Mouse (Mus musculus): ENCODE measurements around the gene Unc80.
"Not testable (repeated sequence)": the region's sequence is repeated elsewhere in the genome, so short reads cannot be mapped to it uniquely, and the experiment has no call there.

The Unc80 gene

DNA sequence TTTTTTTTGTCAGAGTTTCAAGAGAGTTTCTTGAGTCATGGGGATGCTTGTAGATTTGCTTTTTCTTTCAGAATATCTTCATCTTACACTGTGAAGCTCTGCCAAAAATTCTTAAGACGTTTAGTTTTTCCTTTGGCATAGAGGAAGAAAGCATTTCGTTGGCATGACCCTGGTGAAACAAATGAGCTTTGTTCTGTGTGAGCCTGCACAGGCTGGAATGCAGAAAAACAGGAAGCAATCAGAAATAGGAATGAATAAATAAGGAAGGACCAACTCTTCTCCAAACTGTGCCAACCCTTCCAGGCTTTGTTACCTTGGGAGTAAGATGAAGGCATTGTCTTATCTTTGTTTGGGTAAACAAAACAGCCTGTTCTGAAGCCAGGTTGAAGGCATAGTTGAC, 149.0 kb downstream of the Unc80 start:
- DNase-seq (ENCODE audit: low read depth, low spot score): no peak

DNA sequence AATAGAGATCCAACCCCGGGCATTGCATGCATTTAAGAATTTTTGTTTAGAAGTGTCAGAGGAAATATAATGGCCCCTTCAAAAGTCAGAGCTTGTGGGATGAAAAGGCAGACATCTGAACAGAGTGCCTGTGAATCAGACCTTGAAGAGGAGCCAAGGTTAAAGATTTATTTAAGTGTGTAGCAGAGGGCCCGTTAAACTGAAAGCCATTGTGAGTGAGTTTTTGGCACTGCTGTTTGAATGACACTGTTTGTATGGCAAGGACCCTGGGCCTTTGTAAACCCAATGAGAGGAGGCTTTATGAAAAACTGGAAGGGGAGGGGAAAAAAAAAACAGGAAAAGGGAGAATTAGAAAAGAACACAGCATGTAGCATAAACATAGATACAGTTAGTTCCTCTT, 170.0 kb downstream of the Unc80 start:
- no peak for DNase-seq (ENCODE audit: low read depth, low spot score)

DNA sequence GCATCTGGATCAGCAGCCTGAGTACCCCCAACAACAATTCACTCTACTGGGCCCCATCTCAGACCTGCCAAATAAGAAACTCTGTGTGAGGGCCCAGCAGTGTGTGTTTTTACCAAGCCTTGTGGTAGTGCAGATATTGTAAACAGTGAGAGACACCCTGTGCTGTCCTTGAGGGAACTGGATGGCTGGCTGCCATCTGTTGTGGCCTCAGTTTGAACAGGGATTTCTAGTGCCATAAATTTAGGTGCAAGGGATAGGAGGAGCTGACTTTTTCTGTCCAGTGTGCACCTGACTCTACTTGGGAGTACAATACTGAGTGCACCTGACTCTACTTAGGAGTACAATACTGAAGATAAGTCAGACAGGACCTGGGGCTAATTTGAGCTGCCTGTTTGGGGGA, 178.7 kb downstream of the Unc80 start:
- DNase-seq (ENCODE audit: low read depth, low spot score): no peak

DNA sequence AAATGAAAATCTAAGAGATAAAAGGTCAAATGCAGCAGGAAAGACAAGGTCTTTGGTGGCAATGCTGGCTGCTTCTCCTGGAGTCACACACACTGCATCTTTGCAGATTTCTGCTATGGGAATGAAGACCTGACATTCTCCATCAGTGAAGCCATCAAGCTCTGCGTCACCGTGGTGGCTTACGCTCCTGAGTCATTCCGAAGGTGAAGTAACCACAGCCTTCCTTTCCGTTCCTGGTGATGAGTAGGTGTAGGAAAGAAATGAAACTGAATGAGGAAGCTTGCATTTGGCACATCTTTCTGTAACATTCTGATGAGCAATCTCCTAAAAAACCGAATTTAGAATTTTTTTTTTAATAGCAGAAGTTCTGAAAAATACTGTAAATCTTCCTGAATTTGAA, 181.4 kb downstream of the Unc80 start:
- DNase-seq (ENCODE audit: low read depth, low spot score): peak; percentile 78

DNA sequence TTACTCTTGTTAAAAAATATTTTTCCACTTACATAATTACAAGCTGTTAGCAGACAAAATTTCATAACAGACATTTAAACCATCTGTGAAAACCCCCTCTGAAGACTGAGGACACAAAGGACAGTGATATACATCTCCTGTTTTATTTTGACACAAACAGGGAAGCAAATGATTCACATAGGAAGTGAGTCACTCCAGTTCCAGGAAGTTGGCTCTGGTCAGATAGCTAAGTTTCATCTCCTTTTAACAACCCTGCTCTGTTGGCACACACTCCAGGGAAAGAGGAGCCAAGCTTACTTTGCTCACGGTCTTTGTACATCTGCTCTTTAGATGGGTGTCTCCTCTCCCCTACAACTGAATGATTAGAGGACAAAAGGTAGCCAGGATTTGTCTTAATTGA, 181.8 kb downstream of the Unc80 start:
- no peak for DNase-seq (ENCODE audit: low read depth, low spot score)

DNA sequence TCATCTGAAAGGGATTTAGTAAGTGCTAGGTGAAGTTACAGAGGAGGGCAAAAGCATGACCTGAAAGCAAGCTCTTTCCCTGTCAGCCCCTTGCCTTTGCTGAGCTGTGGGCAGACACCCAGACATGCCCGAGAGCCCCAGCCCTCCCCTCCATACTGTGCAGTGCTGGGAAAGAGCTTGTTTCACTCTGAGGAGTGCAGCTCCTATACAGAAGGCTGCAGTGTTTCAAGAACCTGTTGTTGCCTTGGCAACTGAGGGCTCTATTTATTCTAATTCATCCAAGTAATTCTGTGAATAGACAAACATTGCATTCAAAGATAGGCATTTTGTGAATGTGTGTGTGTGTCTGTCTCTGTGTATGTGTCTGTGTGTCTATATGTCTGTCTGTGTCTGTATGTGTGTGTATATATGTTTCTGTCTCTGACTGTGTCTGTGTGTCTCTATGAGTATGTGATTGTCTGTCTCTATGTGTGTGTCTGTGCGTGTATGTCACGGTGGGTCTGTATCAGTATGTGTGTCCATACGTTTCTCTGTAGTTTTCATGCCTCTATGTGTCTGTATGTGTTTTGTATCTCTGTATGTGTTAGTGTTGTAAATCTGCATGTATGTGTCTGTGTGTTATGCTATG, 187.1 kb downstream of the Unc80 start:
- DNase-seq (ENCODE audit: low read depth, low spot score): no peak

DNA sequence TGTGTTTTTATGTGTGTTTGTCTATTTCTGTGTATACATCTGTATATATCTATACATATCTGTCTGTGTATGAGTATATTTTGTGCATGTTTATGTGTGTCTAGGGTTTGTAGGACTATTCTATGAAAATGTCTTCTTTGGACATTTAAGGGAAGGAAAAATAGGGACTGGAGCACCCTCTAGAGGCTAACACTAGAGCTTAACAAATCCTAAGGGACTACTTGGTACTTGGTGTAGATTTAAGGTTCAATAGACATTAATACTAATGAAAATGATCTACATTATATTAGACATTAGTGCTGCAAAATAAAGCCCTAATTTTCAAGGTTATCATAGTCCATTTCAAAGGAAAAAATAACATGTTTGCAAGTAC, 187.6 kb downstream of the Unc80 start:
- peak; percentile 59 for DNase-seq (ENCODE audit: low read depth, low spot score)

DNA sequence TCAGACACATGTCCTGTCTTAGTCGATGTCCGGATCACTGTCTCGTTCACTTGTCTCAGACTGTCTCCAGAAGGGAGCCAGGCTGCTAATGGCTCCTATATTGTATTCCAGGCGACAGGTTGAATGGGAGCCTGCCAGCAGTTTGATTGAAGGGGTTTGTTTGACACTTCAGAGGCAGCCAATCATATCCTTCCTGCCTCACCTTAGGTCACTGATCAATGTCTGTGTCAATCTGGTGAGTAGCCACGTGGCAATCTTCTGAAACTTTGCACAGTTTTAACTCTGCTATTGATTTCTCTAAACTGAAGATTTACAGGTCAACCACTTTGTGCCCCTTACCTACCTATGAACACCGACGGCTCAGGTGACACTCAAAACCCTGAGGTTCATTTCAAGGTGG, 203.3 kb downstream of the Unc80 start:
- DNase-seq (ENCODE audit: low read depth, low spot score): no peak

DNA sequence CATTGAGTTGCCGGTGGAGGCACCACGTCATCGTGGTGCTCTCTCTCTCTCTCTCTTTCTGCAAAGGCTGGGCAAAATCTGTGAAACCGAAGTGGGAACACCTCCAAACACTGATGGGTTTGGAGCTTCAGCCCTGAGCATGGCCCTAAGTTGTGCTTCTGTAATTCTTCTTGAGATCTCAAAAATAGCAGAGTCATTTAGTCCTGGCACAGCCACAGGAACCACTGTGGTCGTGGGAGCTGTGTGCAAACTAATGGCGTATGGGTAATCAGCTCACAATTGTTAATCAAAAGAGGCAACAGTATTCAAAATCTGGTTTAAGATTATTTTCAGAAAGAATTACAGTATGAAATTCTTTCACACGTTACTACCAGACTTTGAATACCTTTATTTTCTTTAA, 204.6 kb downstream of the Unc80 start:
- DNase-seq (ENCODE audit: low read depth, low spot score): no peak

DNA sequence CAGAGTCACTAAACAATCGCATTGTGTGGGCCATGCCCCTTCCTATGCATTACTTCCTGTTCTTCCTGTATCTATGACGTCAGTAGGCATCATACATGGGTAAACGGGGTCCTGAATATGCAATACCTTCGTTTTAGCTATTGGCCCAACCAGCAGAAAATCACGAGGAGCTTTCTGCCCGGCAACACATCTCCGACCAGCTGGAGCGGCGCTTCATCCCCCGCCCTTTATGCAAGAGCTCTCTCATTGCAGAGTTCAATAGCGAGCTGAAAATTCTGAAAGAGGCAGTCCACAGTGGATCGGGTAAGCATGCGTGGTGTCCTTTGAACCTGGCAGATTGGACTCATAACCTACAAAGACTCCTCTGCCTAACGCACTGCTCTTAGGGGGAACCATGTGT, 209.8 kb downstream of the Unc80 start:
- no peak for DNase-seq (ENCODE audit: low read depth, low spot score)

DNA sequence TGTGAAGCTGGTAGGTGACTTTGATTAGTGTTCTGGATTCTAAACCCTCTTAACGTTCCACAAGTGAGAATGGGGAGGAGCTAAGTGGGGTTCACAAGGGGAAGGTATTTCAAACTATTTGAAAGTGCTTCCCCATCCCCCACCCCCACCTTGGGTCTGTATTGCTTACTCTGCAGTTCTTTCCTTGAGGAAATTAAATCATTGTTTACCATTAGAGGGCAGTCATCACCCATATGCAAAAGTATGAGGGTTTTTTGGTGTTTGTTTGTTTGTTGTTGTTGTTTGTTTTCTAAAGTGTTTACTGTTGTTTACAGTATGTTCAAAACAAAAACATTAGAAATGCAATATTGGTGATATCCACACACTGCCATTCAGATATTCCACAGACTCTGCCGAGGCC, 210.5 kb downstream of the Unc80 start:
- DNase-seq (ENCODE audit: low read depth, low spot score): no peak

DNA sequence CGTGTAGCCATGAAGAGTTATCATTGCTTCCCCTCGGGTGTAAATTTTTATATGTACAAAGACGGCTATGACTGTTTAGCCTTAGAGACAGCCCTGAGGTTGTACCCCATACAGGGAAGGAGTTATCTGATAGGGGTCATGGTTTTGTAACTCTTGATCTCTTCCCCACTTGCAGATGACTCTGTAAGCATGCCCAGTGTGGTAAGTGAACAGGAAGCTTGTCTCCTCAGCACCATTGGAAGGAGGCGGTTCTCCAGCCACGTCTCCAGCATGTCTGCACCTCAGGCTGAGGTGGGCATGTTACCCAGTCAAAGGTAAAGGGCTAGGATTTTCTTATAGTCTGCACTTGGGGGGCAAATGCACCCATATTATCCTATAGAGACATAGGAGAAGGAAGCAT, 214.8 kb downstream of the Unc80 start:
- no peak for DNase-seq (ENCODE audit: low read depth, low spot score)

DNA sequence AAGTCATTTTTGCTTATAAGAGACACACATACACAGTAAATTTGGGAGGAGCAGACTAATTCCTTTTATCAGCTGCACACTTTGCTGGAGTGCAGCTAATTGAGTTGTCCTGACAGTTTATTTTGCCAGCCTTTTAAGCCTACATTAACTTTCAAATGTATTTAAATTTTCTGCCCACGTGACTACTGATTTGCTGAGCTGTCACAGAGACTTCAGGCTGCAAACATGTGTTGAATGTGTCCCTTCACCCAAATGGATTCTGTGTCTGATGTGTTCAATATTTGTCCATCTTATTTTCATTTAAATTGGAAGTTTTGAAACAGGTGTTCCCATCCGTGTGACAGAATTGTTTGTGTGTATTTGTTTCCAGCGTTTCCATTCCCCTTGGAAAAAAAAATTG, 223.6 kb downstream of the Unc80 start:
- no peak for DNase-seq (ENCODE audit: low read depth, low spot score)

DNA sequence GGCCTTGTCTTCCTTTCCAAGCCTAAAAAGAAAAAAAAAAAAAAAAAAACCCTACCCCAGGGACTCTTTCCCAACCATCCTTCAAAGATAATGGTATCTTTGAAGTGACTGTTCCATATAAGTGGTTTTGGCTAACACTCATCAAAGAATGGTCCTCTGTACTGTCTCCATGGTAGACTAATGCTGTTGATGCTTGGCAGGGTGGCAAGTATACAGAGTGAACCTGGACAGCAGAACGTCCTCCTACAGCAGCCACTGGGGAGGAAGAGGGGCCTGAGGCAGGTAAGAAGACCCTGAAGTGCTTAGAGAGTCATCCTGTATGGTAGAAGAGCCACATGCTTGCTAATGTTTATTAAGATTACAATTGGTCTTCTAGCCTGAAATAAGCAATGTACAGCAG, 224.1 kb downstream of the Unc80 start:
- no peak for DNase-seq (ENCODE audit: low read depth, low spot score)

DNA sequence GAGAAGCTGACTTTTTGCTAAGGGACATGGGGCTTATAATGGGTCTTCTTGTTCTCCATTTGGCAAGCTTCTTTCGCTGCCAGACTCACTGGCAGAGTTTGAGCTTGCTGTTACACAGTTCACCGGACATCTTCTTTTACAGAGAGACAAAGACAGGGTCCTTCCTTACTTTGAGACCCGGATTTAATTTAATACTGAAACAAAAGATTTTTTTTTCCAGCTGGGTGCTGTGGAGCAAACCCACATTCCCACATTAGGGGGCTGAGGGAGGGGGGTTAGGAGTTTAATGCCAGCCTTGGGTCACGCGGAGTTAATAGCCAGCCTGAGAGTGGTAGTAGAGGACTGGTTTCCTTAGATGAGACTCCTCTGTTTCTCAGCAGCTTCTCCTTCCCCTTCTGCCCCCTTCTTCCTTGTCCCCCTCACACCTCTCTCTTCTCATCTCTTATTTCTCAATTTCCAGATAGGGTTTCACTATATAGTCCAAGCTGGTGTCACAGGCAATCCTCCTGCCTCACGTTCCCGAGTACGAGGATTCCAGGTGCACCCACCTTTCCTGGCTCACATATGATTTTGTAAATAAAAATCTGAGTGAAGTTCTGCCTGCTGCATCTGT, 224.7 kb downstream of the Unc80 start:
- no peak for DNase-seq (ENCODE audit: low read depth, low spot score)

DNA sequence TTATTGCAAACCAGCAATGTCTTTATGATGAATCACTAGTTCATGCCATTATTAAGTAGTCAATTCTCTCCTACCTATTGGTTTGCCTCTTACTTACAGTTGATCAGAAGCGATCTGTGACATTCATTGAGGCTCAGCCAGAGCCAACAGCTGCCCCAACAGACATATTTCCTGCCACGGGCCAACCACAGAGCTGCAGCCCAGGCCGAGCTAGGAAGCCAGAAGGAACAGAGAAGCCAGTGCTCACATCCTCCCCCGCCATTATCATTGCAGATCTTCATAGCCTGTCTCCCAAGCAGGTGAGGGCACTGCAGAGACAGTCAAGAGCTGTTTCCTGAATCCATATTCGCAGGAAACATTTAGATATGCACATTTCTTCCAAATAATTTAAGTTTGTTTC, 226.1 kb downstream of the Unc80 start:
- no peak for DNase-seq (ENCODE audit: low read depth, low spot score)

DNA sequence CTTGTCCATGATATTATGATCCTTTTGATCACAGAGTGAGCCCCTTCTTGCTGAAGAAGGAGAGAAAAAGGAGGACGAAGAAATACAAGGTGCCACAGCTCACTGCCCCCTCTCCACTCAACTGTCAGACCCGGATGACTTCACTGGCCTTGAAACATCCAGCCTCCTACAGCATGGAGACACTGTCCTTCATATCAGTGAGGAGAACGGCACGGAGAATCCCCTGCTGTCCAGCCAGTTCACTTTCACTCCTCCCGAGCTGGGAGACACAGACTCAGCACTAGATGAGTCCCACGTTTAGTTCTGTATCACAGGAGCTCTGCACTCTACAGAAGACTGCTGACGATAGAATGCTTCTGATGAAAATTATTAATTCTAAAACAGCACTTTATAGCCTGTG, 227.1 kb downstream of the Unc80 start:
- DNase-seq (ENCODE audit: low read depth, low spot score): no peak

DNA sequence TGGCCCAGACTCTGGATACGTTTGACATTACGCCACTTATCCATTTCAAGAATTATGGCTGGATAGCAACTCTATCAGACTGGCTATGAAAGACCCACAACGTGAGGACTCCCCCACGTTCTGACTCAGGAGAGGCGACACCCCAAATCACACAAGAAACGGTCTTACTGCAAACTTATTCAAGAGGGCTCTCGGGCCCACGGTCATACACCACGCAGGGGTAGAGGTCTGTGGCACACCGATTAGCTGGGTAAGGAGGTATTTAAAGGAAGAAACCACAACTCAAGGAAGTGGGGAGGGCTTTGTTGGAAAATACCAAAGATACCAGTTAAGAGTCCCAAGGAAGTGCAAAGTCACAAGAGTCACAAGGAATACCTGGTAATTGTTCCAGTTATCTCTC, 231.5 kb downstream of the Unc80 start:
- DNase-seq (ENCODE audit: low read depth, low spot score): not testable (repeated sequence)

DNA sequence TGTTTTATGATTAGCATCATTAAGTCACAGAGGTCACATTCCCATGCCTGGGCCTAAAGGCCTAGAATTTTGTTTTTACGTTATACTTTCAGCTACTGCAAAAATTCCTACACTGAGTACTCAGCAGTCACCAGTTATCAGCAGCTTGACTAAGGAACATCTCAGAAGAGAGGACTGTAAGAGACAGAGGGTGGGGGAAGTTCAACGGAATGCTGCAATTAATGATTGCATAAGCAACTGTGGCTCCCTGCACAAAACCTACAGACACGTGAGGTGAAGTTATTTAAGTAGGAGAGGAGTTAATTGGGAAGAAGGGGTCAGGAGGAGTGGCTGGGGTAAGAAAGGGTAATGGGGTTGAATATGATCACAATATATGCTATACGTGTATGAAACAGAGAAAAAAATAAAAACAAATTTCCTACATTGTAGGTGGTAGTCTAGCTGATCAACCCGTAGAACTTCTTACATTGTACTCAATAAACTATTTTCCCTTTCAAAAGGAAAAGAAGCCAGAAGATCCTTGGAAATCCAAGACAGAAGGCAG, 232.1 kb downstream of the Unc80 start:
- DNase-seq (ENCODE audit: low read depth, low spot score): no peak

DNA sequence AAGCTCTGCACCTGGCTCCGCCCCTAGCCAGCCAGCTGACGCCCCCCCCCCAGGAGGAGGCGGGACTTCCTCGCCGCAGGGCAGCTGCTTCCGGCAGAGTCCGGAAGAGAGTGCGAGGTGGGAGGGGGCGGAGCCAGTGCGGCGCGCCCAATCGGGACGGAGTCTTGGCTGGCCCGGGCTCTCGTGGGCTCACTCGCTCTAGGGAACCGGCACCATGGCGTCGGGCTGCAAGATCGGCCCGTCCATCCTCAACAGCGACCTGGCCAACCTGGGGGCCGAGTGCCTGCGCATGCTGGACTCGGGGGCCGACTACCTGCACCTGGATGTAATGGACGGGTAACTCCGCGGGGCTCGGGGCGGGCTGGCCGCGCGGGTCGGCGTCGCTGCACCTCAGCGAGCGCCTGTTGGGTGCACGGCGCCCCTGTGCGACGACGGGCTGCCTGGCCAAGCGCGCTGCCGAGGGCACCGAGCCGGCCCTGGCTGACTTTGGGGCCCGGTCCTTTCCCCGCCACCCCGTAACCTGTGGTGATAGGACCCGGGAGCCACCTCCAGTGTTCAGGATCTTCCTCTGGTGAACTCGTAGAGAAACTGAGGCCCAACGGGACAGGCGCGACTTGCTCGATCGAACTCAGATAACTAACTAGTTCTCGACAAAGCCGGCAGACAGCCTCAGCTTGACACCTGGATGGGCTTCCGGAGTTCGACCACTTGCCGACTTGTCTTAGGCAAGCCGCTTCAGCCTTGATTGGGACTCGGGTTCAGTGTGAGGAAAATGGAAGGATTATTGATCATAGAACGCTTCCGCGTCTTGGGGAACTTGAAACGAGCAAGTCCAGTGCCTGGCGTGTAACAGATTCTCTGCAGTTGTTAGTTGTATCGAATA, 232.8 kb downstream of the Unc80 start, which contains the start of gene Rpe:
TSS of gene Rpe (plus strand) at position 139 of the 883 bp plus-strand sequence.
- peak; percentile 87 for DNase-seq (ENCODE audit: low read depth, low spot score)

DNA sequence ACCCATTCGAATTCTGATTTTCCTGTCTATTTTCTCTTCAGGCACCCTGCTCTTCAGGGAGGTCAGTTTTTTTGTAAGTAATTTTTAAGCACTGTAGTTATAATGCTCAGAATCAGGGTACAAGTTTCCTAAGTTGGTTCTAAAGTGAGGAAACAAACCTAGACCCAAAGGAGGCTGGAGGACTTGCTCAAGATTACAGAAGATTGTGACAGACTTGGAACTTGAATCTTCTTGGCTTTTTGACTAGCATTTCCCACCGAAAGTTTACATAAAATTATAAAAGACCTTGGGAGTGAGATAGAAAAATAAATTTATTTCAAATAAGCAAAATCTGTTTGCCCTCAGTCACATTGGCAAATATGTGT, 233.4 kb downstream of the Unc80 start:
- no peak for DNase-seq (ENCODE audit: low read depth, low spot score)

DNA sequence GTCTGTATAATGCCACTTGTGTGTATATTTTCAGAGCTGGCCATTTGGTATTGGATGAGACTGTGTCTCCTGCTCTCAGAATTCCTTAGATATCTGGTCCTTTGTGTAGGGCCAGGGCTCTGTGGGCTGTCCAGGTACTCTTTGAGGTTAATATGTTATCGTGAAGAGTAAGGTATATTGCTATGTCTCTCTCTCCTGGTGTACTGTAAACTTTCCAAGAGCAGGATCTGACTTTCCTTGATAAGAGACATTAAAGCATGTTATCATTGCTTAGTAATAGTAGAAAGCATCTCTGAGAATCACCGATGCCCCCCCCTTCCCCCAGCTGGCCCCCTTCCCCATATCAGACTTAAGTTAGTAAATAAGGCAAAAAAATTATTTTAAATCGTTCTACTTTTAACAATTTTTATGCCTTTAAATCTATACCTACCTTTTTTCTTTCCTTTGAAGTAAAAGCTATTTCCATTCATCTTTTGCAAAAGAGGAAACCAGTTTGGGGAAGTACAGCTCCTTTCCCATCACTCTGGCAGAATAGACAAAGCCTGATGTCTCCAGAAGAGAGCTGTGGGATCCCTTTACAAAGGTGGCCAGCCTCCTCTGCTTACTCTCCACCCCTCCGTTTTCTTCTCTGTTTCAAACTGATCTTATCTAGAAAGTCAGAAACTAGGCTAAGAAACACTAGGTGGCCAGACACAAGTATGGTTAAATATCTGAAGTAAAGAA, 234.6 kb downstream of the Unc80 start:
- DNase-seq (ENCODE audit: low read depth, low spot score): no peak

Measured in telencephalon, adult 2 months (tissue).